Mouse (Mus musculus) cerebellum, adult 8-10 months (tissue): Measurements from ENCODE around the gene Btbd35f21.
"Not testable (repeated sequence)": the region's sequence is repeated elsewhere in the genome, so short reads cannot be mapped to it uniquely, and the experiment has no call there.

Source experiments
- DNase-seq: peaks from one replicate; pipeline ENCODE4 v3.0.0; 2022

The Btbd35f21 gene

GRCm38 (mm10) chrX:32725809-32726208, at the start of gene Btbd35f21:
Gene Btbd35f21 (plus strand): TSS chrX:32726109.
- not testable (repeated sequence) for DNase-seq
